Mouse (Mus musculus) cerebellum, adult 18-20 months (tissue): ENCODE data around the gene Ankrd11.
"Not testable (repeated sequence)": the region's sequence is repeated elsewhere in the genome, so short reads cannot be mapped to it uniquely, and the experiment has no call there.

Source experiments
- DNase-seq, 2 experiments: peaks; one replicate each; pipeline ENCODE4 v3.0.0; 2021

Ankrd11 gene

DNA sequence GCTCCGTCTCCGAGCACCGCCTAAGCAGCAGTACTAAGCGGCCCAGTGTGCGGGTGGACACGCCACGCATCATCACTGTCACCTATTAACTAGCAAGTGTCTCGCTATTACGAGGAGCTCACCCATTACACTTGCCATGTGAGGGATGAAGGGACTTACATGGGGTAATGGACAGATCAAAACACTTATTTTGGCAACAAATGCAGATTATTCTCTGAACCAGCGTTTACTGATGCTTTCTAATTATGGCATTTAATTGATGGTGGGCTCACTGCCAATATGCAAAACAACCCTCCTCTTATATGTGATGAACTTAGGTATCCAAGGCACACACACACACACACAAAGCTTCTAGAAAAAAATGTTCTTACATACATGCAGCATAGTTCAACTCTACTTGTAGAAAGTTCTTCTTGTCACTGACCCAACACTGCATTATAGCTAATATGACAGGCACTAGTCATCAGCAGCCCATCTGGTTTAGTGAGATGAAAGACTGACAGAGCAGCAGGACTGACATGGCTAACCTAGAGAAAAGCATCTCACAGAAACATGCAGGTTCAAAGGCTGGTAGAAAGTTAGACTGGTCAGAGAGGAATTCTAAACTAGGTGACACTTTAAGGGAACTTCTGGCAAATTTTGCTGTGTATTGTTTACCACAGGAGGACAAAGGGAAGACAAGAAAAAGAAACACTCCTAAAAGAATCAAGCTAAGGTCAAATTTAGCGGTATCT lies 2.5 kb downstream of the Ankrd11 start:
- no peak for DNase-seq

- DNase-seq = no peak
Measured at GRCm38 (mm10) chr8:123038351-123038750, 3.7 kb downstream of the Ankrd11 start.

GRCm38 (mm10) chr8:123037487-123037886 lies 4.6 kb downstream of the Ankrd11 start:
- DNase-seq = no peak

- DNase-seq = peak in 1 of 2 experiments; percentile 14
Measured at GRCm38 (mm10) chr8:123036956-123037355, 5.1 kb downstream of the Ankrd11 start.

- DNase-seq = no peak
Measured at GRCm38 (mm10) chr8:123034171-123034570, 7.9 kb downstream of the Ankrd11 start.

- DNase-seq = no peak
Measured at GRCm38 (mm10) chr8:123033431-123033830, 8.6 kb downstream of the Ankrd11 start.

DNA sequence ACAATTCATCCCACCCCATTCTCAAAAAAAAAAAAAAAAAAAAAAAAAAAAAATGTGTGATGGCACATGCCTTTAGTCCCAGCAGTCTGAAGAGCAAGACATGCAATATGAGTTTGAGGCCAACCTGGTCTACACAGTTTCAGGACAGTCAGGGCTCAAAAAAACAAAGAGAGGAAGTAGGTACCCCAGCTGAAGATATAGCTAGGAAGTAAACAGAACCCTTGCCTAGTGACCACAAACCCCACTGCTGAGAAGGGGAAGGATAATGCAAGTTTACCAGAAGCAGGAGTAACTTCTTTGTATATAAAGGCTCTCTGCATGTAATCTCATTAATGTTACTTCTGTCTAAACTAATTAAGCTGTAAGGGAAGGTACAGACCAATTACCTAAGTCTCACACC lies 9.3 kb downstream of the Ankrd11 start:
- DNase-seq = no peak

DNA sequence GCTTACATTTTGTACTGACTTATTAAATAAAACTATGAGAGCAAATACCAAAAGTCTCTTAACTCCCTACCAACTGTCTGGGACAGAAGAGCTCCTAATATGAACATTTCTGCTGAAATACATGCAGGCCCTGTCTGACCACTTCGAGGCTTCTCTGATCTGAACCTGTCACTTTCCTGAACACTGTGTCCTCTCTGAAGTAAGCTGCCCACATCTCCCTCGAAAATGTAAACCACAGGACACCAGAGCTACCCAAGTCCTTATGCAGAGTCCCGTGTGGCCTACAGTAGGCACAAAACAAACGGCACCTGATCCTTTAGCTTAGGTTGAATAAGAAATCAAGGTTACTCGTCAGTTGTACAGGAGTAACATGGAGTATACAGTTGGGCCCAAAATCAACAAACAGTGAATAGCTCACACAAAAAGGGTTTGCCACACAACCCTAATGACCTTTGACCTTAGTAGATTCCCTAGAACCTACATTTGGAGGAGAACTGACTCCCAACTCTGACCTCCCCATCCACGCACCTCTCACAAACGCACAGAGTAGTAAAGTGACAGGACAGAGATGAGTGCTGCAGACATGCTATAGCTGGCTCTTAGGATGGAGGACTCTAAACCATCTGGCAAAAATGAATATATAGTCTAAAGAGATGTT lies 10.6 kb downstream of the Ankrd11 start:
- DNase-seq = no peak

GRCm38 (mm10) chr8:123030091-123030490 lies 12.0 kb downstream of the Ankrd11 start:
- not testable (repeated sequence) for DNase-seq

DNA sequence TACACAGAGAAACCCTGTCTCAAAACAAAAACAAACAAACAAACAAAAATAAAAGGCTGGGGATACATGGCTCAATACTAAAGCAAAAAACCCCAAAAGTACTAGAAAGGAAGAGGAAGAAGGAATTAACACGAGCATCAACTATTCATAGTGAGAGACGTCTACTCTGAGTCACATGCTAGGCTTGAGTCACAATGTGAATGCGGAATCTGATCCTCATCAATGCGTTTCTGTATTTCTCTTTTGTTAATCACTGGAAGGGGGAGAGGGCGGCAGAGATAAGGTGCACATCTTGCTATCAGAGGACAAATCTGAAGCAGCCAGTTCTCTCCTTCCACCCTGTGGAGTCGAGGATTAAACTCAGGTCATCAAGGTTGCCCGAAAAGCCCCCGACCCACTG lies 14.3 kb downstream of the Ankrd11 start:
- DNase-seq = no peak

DNA sequence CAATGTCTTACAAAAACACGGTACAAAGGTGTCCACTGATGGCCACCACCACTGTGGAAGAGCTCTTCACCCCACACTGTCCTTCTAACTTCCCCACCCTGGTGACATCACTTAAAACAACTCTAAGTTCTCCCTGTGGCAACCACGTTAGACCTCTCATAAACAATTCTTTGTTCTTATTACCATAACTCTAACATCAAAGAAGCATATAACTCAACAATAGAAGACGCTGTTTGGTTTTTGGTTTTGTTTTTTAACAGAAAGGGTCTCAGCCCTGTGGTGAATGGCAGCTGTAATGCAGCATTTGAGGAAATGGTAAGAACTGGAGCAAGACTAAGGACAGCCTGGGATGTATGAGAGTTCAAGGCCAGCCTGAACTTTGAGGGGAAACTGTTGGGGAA lies 16.1 kb downstream of the Ankrd11 start:
- no peak for DNase-seq

DNA sequence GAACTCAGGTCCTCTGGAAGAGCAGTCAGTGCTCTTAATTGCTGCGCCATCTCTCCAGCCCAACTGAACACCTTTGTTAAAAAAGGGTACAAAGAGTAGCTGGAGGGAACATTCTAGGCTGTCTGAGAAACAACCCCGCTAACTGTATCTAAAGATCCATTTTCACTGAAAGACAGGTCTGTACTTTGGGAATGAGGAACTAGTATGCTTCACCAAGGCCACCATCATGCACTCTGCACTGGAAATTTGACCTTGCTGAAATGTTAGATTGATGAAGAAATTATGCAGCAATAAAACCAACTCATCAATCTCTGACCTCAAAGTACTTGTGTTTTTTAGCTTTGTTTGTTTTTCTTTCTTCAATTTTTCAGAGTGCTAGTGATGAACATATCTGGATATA lies 17.9 kb downstream of the Ankrd11 start:
- no peak for DNase-seq

- DNase-seq = no peak
Measured at GRCm38 (mm10) chr8:123022727-123023126, 19.4 kb downstream of the Ankrd11 start.

DNA sequence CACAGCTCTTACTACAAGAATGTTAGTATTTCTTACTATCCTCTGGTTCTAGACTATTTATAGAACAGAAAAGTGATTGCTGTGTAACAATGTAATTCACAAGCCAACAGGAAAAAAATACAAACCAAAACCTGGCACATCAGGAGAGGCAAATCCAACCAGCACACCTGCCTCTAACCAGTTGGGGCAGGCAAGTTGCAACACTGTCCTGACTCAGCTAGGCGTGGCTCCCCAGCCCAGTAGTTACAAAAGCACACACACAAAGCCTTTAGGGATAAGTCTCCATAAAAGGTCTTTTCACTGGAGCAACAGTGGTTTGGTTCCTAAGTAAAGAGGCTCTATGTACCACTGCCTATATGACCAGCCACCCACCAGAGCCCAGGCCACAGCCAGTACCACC lies 20.8 kb downstream of the Ankrd11 start:
- DNase-seq = no peak

- no peak for DNase-seq
Measured at GRCm38 (mm10) chr8:123020859-123021258, 21.2 kb downstream of the Ankrd11 start.

DNA sequence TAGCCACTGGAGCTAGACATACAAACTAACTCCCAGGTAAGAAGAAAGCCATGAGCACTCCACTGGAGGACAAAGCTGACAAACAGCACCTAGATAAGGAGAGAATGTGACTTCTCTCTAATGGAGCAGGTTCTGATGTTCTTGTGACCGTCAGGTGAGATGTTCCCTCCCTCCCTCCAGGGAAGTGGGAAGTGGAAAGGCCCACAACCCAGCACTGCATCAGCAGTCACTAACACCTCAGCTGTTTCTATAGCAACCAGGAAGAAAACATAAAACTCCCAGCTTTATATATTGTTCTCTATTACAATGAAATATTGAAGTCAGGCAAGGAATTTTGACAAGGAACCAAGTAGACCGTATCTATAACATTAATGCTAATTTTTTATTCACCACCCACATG lies 22.0 kb downstream of the Ankrd11 start:
- no peak for DNase-seq

DNA sequence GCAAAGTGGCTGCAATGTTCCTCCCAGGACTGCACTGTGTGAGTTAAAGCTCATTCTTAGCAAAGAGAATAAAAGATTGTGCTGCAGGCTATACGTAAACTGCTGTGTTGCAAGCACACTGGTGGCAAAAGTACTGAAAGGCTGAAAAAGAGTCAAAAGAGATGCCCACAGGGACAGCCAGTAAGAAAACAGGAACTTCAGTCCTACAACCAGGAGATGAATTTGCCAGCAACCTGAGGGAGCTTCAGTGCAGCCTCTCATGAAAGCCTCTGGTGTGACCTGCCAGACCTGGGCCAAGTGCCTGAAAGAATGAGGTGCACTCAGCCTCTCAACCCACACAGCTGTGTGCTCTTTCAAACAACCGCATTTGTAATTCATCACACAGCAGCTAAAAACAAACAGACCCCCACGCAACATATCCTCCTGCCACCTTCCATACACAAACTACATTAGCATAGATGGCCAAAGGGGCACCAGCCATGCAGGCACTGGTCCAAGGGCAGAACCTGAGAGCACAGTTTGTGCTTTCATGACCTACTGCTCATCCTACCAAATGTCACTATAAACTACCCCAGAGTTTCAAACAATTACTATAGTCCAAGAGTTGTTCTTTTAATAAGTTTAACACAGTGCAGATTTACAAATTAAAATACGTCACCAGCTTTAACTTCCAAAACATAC lies 23.5 kb downstream of the Ankrd11 start:
- peak in 1 of 2 experiments; percentile 31 for DNase-seq

DNA sequence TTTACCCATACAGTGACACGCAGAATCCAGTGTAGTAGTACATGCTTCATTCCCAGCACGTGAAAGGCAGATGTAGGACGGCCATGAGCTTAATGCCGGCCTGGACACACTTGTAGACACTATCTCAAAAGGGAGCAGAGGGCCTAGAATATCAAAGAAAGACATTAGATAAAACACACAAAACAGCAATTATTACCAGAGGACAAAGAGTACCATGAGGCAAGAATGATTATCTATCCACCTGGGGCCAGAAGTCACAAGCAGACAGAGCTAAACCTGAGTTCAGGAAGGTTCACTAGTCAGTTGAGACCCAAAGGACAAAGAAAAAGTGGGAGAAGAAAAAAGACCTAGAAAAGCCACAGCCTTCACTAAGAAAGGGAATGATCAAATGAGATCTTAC lies 24.9 kb downstream of the Ankrd11 start:
- no peak for DNase-seq

- DNase-seq = no peak
Measured at GRCm38 (mm10) chr8:123015074-123015473, 27.0 kb downstream of the Ankrd11 start.

DNA sequence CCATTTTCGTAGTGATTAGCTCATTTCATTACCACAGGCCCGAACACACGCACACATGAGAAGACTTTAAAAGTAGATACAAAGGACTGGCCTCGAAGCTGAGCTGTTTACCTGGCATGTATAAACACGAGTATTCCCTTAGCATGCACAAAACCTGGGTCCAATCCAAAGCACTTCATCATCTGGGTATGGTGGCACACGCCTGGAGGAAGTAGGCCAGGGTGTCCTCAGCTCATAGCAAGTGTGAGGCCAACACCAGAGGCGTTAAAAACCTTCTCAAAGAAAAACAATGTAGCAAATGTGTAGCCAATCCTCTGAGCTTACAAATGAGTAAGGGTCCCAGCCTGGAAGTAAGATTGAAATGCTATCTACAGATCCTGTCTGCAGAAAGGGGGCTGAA lies 27.6 kb downstream of the Ankrd11 start:
- peak; percentile 50 to 53 for DNase-seq

- DNase-seq = no peak
Measured at GRCm38 (mm10) chr8:123011321-123011720, 30.8 kb downstream of the Ankrd11 start.

DNA sequence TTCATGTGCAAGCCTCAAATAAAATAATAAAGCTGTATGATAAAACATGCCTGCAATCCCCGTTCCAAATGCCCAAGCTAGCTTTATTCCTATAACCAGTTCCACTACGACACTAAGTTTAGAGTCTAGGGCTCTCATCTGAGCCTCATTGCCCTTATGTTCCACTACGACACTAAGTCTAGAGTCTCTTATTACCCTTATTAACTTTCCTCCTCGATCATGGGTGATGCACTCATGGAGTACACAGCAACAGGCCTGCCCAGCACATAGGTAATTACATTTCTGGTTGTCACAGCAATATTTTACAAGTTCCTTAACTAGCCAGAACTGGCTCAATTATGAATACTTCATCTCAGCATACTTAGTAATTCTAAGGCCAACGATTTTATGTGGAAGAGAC lies 36.3 kb downstream of the Ankrd11 start:
- no peak for DNase-seq

DNA sequence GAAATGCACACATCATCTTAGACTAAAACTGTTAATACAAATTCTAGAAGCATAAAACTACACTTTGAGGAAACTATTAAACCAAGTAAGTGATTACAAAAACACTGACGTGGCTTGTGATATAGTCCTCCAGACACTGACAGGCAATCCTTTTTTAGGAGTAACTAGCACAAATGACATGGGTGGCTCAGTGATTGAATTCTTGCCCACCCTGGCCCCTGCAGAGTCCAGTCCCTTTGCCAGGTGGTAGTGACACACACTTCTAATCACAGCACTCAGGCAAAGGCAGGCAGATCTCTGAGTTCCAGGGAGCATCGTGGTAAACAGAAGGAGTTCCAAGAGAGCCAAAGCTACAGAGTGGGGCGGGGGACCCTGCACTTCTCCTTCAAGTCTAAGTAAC lies 36.7 kb downstream of the Ankrd11 start:
- no peak for DNase-seq
